Mouse (Mus musculus): ENCODE measurements around the gene Rnf20. TPM values are rescaled to one million over a fixed set of nuclear protein-coding genes. Genes with fewer than 3 reads are reported as not detected.

Rnf20 gene
- total RNA-seq, 2 experiments from 2014 or later, result 55.4 to 82.7 TPM

DNA sequence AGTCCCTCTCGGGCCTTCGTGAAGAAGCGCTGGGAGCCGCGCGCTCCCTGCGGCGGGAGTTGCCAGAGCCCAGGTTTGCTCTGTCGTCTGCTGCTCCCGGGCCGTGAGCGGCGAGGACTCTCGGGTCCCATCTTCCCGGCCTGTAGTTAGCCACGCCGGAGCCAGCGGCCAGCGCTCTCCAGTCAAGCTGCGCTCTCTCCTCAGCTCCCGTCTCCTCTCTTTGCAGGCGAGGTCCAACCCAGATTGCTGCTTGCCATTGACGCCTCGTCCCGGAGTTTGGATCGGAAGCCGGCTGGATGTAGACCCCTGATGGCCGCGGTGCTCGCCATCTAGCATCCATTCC, 304 bp downstream of the Rnf20 start:
- intact Hi-C loops (cut with DNase I), result no loop called here
- no peak for DNase-seq (ENCODE audit: low spot score in 2 of 2)

- no peak for DNase-seq (ENCODE audit: low spot score in 2 of 2)
- intact Hi-C loops (cut with DNase I), result no loop called here
Measured at GRCm38 (mm10) chr4:49637821-49638220, 6.0 kb downstream of the Rnf20 start.

GRCm38 (mm10) chr4:49639913-49640312, 8.1 kb downstream of the Rnf20 start:
- intact Hi-C loops (cut with DNase I), result no loop called here
- no peak for DNase-seq (ENCODE audit: low spot score in 2 of 2)

DNA sequence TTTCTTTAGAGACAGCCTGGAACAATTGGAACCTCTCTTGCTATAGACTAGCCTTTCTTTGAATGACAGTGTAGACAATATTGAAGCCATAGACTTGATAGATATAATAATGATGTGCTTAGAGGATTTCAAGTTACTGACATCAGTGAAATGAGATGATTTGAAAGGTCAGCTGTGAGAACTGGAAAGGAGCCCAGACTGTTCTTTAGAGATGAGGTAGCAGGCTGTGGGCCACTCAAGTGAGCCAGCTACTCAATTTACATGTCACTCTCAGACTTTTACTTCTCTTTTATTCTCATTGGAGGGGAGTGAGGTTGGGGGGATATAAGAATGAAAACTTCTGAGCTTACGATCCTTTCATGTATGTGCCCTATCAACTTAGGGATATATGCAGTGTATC, 27.6 kb downstream of the Rnf20 start:
- no peak for DNase-seq (ENCODE audit: low spot score in 2 of 2)
- intact Hi-C loops (cut with DNase I), result no loop called here

- intact Hi-C loops (cut with DNase I), result no loop called here
- no peak for DNase-seq (ENCODE audit: low spot score in 2 of 2)
Measured at GRCm38 (mm10) chr4:49661664-49662063, 29.9 kb downstream of the Rnf20 start.

DNA sequence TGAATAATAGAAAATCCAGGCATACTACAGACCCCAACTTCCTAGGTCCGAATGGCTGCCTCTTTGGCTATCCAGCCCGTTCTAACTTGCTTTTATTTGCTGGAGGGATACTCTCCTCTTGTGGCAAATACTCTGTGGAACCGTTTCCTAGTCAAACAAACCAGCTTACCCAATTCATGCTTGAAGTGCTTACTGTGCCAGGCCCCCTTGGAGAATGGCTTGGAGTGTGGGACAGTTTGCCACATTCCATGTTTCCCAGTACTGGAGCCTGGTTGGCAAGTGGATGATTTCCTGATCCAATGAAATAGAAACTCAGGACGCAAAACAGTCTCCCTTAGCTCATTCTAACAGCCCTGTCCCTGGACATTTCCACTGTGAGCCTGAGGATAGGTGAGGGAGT, 30.4 kb downstream of the Rnf20 start:
- DNase-seq (ENCODE audit: low spot score in 2 of 2), result no peak
- intact Hi-C loops (cut with DNase I), result no loop called here

DNA sequence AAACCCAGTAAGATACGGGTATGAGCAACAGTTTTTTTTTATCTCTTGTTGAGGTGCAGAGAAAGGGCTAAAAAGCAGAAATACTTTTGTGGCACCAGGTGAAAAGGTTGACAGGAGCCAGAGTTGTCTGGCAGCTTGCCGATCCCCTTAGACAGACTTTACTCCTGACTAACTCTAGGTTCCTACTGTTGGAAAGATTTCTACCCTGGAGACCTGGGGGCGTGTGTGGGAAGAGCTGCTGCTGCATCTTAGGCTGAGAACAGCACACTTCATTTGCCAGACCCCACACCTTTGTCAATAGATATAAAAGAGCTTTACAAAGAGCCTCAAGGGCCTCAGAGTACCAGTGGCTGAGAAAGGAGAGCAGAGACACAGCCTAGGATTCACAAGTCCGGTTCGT, 33.0 kb downstream of the Rnf20 start:
- DNase-seq (ENCODE audit: low spot score in 2 of 2), result peak in 1 of 2 experiments; percentile 21
- intact Hi-C loops (cut with DNase I), result no loop called here

- intact Hi-C loops (cut with DNase I), result no loop called here
Measured at GRCm38 (mm10) chr4:49676071-49676470, 44.3 kb downstream of the Rnf20 start.

GRCm38 (mm10) chr4:49676790-49677189, 45.0 kb downstream of the Rnf20 start:
- intact Hi-C loops (cut with DNase I), result no loop called here
- no peak for DNase-seq (ENCODE audit: low spot score in 2 of 2)

More at GRCm38 (mm10) chr4:49676071-49676470, 44.3 kb downstream of the Rnf20 start:
- DNase-seq (ENCODE audit: low spot score in 2 of 2), result no peak

- DNase-seq (ENCODE audit: low spot score in 2 of 2), result no peak
- intact Hi-C loops (cut with DNase I), result no loop called here
Measured at GRCm38 (mm10) chr4:49680171-49680875, 48.5 kb downstream of the Rnf20 start.

GRCm38 (mm10) chr4:49681812-49682211, 50.0 kb downstream of the Rnf20 start, which contains the start of gene Ppp3r2:
TSS of gene Ppp3r2 (minus strand) at chr4:49682024.
- intact Hi-C loops (cut with DNase I), result no loop called here
- DNase-seq (ENCODE audit: low spot score in 2 of 2), result no peak

DNA sequence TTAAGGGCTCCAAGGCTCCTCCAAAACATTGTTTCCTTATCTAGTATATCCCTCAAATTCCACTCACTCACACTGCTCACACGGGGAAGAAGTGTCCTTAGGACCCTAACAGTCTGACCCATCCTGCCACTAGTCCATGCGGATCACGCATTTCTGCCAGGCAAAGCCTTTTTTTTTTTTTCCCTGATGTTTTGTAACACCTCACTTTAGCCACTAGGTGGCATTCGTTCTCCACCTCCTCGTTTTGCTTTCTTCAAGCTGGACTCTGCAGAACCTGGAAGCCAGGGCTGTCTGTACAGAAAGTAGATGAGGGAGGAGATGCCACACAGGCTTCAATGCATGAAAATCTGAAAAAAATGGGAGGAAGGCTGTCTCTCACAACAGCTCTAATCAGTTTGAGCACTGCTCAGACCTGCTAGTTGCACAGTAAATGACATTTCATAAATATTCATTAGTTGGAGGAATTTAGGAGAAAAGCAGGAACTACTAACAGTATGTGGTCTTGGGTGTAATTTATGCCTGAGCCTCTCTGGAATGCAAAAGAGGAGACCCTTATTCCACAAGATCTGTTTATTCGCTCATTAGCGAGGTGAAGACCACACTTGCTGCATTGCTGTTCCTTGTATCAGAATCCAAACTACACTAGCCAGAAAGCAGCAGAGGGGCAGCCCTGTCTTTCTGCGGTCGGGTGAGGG, 56.9 kb downstream of the Rnf20 start:
- intact Hi-C loops (cut with DNase I), result loop anchor here (2.0 to 5.0 kb wide), 3 partner anchors 159 to 989 kb away; partner anchors contain the start of gene Grin3a
- peak; percentile 36 to 43 for DNase-seq (ENCODE audit: low spot score in 2 of 2)

- intact Hi-C loops (cut with DNase I), result no loop called here
- no peak for DNase-seq (ENCODE audit: low spot score in 2 of 2)
Measured at GRCm38 (mm10) chr4:49691405-49692194, 59.8 kb downstream of the Rnf20 start.

Other genes with a start within 250 kb of the Rnf20 start
- not detected for gene Acnat2, start 223.9 kb upstream of the Rnf20 start, total RNA-seq (2021)
- not detected for gene Acnat1, start 158.1 kb upstream of the Rnf20 start, total RNA-seq (2021)
- under 1 TPM in 1 of 2 experiments, not detected in 1; 0.41 TPM for gene Baat, start 125.4 kb upstream of the Rnf20 start, total RNA-seq (2021)
- 10 to 100 TPM; 28.4 to 30.0 TPM for gene Mrpl50, start 110.9 kb upstream of the Rnf20 start, total RNA-seq (2021)
- gene Zfp189, start 110.8 kb upstream of the Rnf20 start, total RNA-seq (2021), result 10 to 100 TPM in 1 of 2 experiments, 1 to 10 TPM in 1; 8.7 to 10.1 TPM
- 1 to 10 TPM; 1.4 to 2.2 TPM for gene Aldob, start 82.5 kb upstream of the Rnf20 start, total RNA-seq (2021)
- 10 to 100 TPM; 63.5 to 76.9 TPM for gene Tmem246, start 34.1 kb upstream of the Rnf20 start, total RNA-seq (2021)
- under 1 TPM; 0.17 to 0.79 TPM for gene Ppp3r2, start 50.0 kb downstream of the Rnf20 start, total RNA-seq (2021)
- 10 to 100 TPM; 29.6 to 30.8 TPM for gene Grin3a, start 213.7 kb downstream of the Rnf20 start, total RNA-seq (2021)